Mouse (Mus musculus): ENCODE results near the gene Cpt1a.

- TF ChIP-seq CTCF (IDR thresholded peaks at IDR 0.05; ENCODE audit: low read depth, low read length) (no peak), POLR2A (IDR thresholded peaks at IDR 0.05; ENCODE audit: borderline replicate concordance, low read depth, low read length) (no peak)
Measured at GRCm38 (mm10) chr19:3273331-3273730, 48.8 kb upstream of the Cpt1a start.
